Mouse (Mus musculus): Measurements from ENCODE around the gene Zfp541. TPM values are rescaled to one million over a fixed set of nuclear protein-coding genes. Genes with fewer than 3 reads are reported as not detected.

Gene Zfp541
- polyA plus RNA-seq, 1 experiment: not detected

GRCm38 (mm10) chr7:16129421-16129845 lies 67.8 kb downstream of the Zfp541 start, which contains the start of gene Slc8a2:
Gene Slc8a2, plus strand, starts transcription at chr7:16129826.
- Histone ChIP-seq H3K4me1 (ENCODE audit: control insufficient read depth, insufficient read depth, insufficient read length, low read length) (peaks cover 6% of the 10 kb centered on the region; the same call in 1 of the 2 replicates), H3K4me3 (ENCODE audit: low read depth, low read length) (peak within 1 kb of the TSS; percentile 53), H3K36me3 (ENCODE audit: control insufficient read depth, insufficient read depth, low read length) (peaks cover 3% of the 10 kb centered on the region; the same call in 1 of the 2 replicates), H3K27me3 (ENCODE audit: control insufficient read depth, insufficient read depth, low read length) (peaks cover 10% of the 10 kb centered on the region), H3K27ac (ENCODE audit: insufficient read depth, low read depth, low read length) (peak within 1 kb of the TSS; percentile 20; the same call in 1 of the 2 replicates)
- WGBS: 10% methylated on average over 12 of the region's 12 CpGs
- TF ChIP-seq POLR2A (IDR thresholded peaks at IDR 0.05; ENCODE audit: low read depth, low read length) (no peak), CTCF (IDR thresholded peaks at IDR 0.05; ENCODE audit: extremely low read depth, insufficient read length, insufficient replicate concordance, low read depth, low read length) (no peak)

DNA sequence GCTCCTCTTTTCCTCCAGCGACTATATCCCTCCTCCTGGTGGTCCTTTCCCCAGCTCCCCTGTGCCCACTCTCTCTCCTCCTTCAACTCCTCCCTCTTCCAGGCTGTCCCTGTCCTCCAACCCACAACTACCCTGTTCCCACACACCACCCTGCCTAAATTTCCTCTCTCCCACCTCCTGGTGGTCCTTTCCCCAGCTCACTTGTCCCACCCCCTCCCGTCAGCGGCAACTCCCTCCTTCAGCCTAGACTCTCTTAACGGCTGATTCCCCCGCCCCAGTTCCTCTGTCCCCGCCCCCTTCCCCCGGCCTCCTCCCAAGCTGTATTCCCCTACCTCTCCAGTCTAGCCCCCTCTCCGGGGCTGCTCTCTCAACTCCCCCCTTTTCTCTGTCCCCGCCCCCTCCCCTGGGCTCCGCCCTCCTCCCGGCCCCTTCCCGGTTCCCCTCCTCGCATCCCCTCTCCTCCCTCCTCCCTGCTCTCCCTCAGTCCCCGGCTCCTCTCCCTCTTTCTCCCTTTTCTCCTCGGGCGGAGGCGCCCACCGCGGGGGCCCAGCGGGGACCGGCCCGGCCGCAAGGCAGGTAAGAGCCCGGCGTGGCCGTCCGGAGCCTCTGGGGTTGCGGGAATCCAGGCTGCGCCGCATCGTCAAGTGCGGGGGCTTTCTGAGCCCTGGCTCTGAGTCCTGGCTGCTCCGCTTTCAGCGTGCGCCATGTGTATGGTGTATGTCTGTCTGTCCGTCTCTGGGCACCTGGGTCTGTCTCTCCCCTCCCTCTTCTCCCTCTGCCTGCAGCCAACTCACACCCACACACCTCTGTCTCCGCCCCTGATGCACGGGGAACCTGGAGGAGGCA lies 68.5 kb downstream of the Zfp541 start:
- Histone ChIP-seq H3K27me3 (ENCODE audit: control insufficient read depth, insufficient read depth, low read length) (peaks cover 10% of the 10 kb centered on the region), H3K4me3 (ENCODE audit: low read depth, low read length) (peak overlapping the region; percentile 53), H3K36me3 (ENCODE audit: control insufficient read depth, insufficient read depth, low read length) (peaks cover under 1% of the 10 kb centered on the region; the same call in 1 of the 2 replicates), H3K4me1 (ENCODE audit: control insufficient read depth, insufficient read depth, insufficient read length, low read length) (peaks cover 6% of the 10 kb centered on the region; the same call in 1 of the 2 replicates), H3K27ac (ENCODE audit: insufficient read depth, low read depth, low read length) (peak overlapping the region; percentile 20; the same call in 1 of the 2 replicates)
- WGBS: 3% methylated on average over 38 of the region's 38 CpGs
- TF ChIP-seq CTCF (IDR thresholded peaks at IDR 0.05; ENCODE audit: extremely low read depth, insufficient read length, insufficient replicate concordance, low read depth, low read length) (no peak), POLR2A (IDR thresholded peaks at IDR 0.05; ENCODE audit: low read depth, low read length) (no peak)

GRCm38 (mm10) chr7:16130956-16131634 lies 69.5 kb downstream of the Zfp541 start:
- TF ChIP-seq POLR2A (IDR thresholded peaks at IDR 0.05; ENCODE audit: low read depth, low read length): no peak
- no peak for TF ChIP-seq CTCF (IDR thresholded peaks at IDR 0.05; ENCODE audit: extremely low read depth, insufficient read length, insufficient replicate concordance, low read depth, low read length)
- 27% methylated on average over 13 of the region's 13 CpGs for WGBS
- H3K36me3 ChIP-seq (ENCODE audit: control insufficient read depth, insufficient read depth, low read length): no peaks in the 10 kb centered on the region; the same call in 1 of the 2 replicates
- peaks cover 6% of the 10 kb centered on the region; the same call in 1 of the 2 replicates for H3K4me1 ChIP-seq (ENCODE audit: control insufficient read depth, insufficient read depth, insufficient read length, low read length)
- H3K27me3 ChIP-seq (ENCODE audit: control insufficient read depth, insufficient read depth, low read length): peaks cover 10% of the 10 kb centered on the region
- H3K4me3 ChIP-seq (ENCODE audit: low read depth, low read length): no peak overlapping the region
- no peak overlapping the region for H3K27ac ChIP-seq (ENCODE audit: insufficient read depth, low read depth, low read length)

- no peak overlapping the region for H3K4me3 ChIP-seq (ENCODE audit: low read depth, low read length)
- peaks cover 10% of the 10 kb centered on the region for H3K27me3 ChIP-seq (ENCODE audit: control insufficient read depth, insufficient read depth, low read length)
- H3K27ac ChIP-seq (ENCODE audit: insufficient read depth, low read depth, low read length): no peak overlapping the region
- peaks cover 6% of the 10 kb centered on the region; the same call in 1 of the 2 replicates for H3K4me1 ChIP-seq (ENCODE audit: control insufficient read depth, insufficient read depth, insufficient read length, low read length)
- whole genome bisulfite sequencing: 6% methylated on average over 7 of the region's 7 CpGs
- TF ChIP-seq POLR2A (IDR thresholded peaks at IDR 0.05; ENCODE audit: low read depth, low read length) (no peak), CTCF (IDR thresholded peaks at IDR 0.05; ENCODE audit: extremely low read depth, insufficient read length, insufficient replicate concordance, low read depth, low read length) (no peak)
- H3K36me3 ChIP-seq (ENCODE audit: control insufficient read depth, insufficient read depth, low read length): no peaks in the 10 kb centered on the region
Observed at GRCm38 (mm10) chr7:16132161-16132581, 70.6 kb downstream of the Zfp541 start.

DNA sequence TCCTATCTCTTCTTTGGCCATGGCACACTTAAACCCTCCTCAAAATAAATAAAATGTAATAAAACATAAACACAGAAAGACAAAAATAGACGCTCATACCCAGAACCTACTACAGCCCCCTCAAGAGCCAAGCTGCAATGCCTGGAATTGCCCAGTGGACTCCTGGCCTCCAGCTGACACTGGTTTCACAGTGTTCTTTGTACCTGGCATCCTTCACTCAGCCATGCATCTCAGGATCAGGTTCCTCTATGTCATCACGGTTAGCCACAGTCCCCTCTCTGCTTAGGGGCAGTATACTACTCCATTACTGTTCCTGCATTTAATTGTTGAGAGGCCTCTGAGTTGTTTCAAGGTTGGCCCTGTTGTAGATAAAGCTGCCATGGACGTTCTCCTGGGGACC lies 71.3 kb downstream of the Zfp541 start:
- 51% methylated on average over 3 of the region's 3 CpGs for WGBS
- peaks cover 6% of the 10 kb centered on the region; the same call in 1 of the 2 replicates for H3K4me1 ChIP-seq (ENCODE audit: control insufficient read depth, insufficient read depth, insufficient read length, low read length)
- no peaks in the 10 kb centered on the region for H3K36me3 ChIP-seq (ENCODE audit: control insufficient read depth, insufficient read depth, low read length)

GRCm38 (mm10) chr7:16133691-16134090 lies 72.1 kb downstream of the Zfp541 start:
- Histone ChIP-seq H3K4me3 (ENCODE audit: low read depth, low read length) (no peak overlapping the region), H3K27me3 (ENCODE audit: control insufficient read depth, insufficient read depth, low read length) (peaks cover 10% of the 10 kb centered on the region), H3K27ac (ENCODE audit: insufficient read depth, low read depth, low read length) (no peak overlapping the region), H3K36me3 (ENCODE audit: control insufficient read depth, insufficient read depth, low read length) (no peaks in the 10 kb centered on the region), H3K4me1 (ENCODE audit: control insufficient read depth, insufficient read depth, insufficient read length, low read length) (peaks cover 6% of the 10 kb centered on the region; the same call in 1 of the 2 replicates)
- 91% methylated on average over 9 of the region's 9 CpGs for WGBS
- no peak for TF ChIP-seq POLR2A (IDR thresholded peaks at IDR 0.05; ENCODE audit: low read depth, low read length)

More for the DNA sequence above, 71.3 kb downstream of the Zfp541 start:
- Histone ChIP-seq H3K4me3 (ENCODE audit: low read depth, low read length) (no peak overlapping the region), H3K27ac (ENCODE audit: insufficient read depth, low read depth, low read length) (no peak overlapping the region), H3K27me3 (ENCODE audit: control insufficient read depth, insufficient read depth, low read length) (peaks cover 10% of the 10 kb centered on the region)
- TF ChIP-seq POLR2A (IDR thresholded peaks at IDR 0.05; ENCODE audit: low read depth, low read length) (no peak), CTCF (IDR thresholded peaks at IDR 0.05; ENCODE audit: extremely low read depth, insufficient read length, insufficient replicate concordance, low read depth, low read length) (no peak)

Data from small intestine, adult 2 months (tissue).